Mouse (Mus musculus) CH12.LX (cell line): ENCODE results near the gene Rptor. TPM values are rescaled to one million over a fixed set of nuclear protein-coding genes. Genes with fewer than 3 reads are reported as not detected.

Source experiments
- DNase-seq: peaks from one replicate; pipeline ENCODE4 v3.0.0-alpha.2; 2013; ENCODE audit errors: extremely low read depth
- H3K27ac ChIP-seq: 2 replicates; pipeline ENCODE4 v1.5.1; 2012; ENCODE audit warnings: low read depth, mild to moderate bottlenecking, control low read depth, moderate library complexity; ENCODE audit not compliant: insufficient read depth
- H3K27me3 ChIP-seq: replicated peaks from 2 replicates; pipeline ENCODE3; 2012; ENCODE audit warnings: inconsistent platforms
- H3K36me3 ChIP-seq, 2 experiments: replicated peaks in 1 of 2; 2 replicates each; pipeline versions ENCODE3 to v1.6.1; 2012; ENCODE audit warnings: inconsistent platforms in 1 of 2, low read length in 1 of 2, mild to moderate bottlenecking in 1 of 2, mixed read lengths in 1 of 2, moderate library complexity in 1 of 2; ENCODE audit not compliant: control insufficient read depth in 1 of 2, insufficient read depth in 1 of 2
- H3K4me1 ChIP-seq, 2 experiments: 2 replicates each; pipeline ENCODE4 v1.6.1; 2012; ENCODE audit warnings: inconsistent platforms in 1 of 2, moderate library complexity in 1 of 2; ENCODE audit not compliant: insufficient read depth in 2 of 2, control insufficient read depth in 1 of 2
- H3K4me2 ChIP-seq: 2 replicates; pipeline ENCODE4 v1.6.1; 2012; ENCODE audit warnings: low read depth, mild to moderate bottlenecking, control low read depth; ENCODE audit not compliant: poor library complexity, insufficient read depth, severe bottlenecking
- H3K4me3 ChIP-seq, 3 experiments: fragments of 150-350 bp in 1 of 3; sonication (generic) in 1 of 3; replicated peaks in 1 of 3; 2 replicates each; pipeline versions ENCODE3 to v1.5.1; 2011 to 2012; ENCODE audit warnings: low read depth in 2 of 3, low read length in 2 of 3, mild to moderate bottlenecking in 2 of 3, moderate library complexity in 2 of 3, control low read depth in 1 of 3, improper control_type of control experiment in 1 of 3, inconsistent platforms in 1 of 3, mixed read lengths in 1 of 3; ENCODE audit not compliant: poor library complexity in 1 of 3
- H3K79me2 ChIP-seq: replicated peaks from 2 replicates; pipeline ENCODE4 v1.6.1; 2012; ENCODE audit warnings: mild to moderate bottlenecking, moderate library complexity; ENCODE audit not compliant: control insufficient read depth, poor library complexity, insufficient read depth, severe bottlenecking; ENCODE audit errors: extremely low read depth
- H3K9ac ChIP-seq: 2 replicates; pipeline ENCODE4 v1.6.1; 2012; ENCODE audit warnings: low read depth, mild to moderate bottlenecking, control low read depth, moderate library complexity; ENCODE audit not compliant: insufficient read depth
- H3K9me3 ChIP-seq: replicated peaks from 2 replicates; pipeline ENCODE3; 2012; ENCODE audit warnings: low read length, inconsistent platforms, mixed read lengths
- BHLHE40 ChIP-seq: IDR thresholded peaks from 2 replicates; pipeline ENCODE4 v1.6.1; 2011; ENCODE audit warnings: mild to moderate bottlenecking, low read depth, low read length, improper control_type of control experiment
- CHD1 ChIP-seq: IDR thresholded peaks from 2 replicates; pipeline ENCODE4 v1.6.1; 2012; ENCODE audit warnings: low read depth, low read length, improper control_type of control experiment, inconsistent platforms
- CHD2 ChIP-seq: IDR thresholded peaks from 2 replicates; pipeline ENCODE4 v1.6.1; 2011; ENCODE audit warnings: low read length, improper control_type of control experiment
- CTCF ChIP-seq, 2 experiments: IDR thresholded peaks in 1 of 2; conservative IDR thresholded peaks in 1 of 2; 2 replicates each; pipeline ENCODE4 v1.5.1; 2011 to 2012; ENCODE audit warnings: low read depth in 2 of 2, low read length in 2 of 2, improper control_type of control experiment in 1 of 2, inconsistent platforms in 1 of 2, mild to moderate bottlenecking in 1 of 2, moderate library complexity in 1 of 2
- ELF1 ChIP-seq: IDR thresholded peaks from 2 replicates; pipeline ENCODE4 v1.6.1; 2014; ENCODE audit warnings: low read depth, mild to moderate bottlenecking, inconsistent platforms, low read length, improper control_type of control experiment
- EP300 ChIP-seq: IDR thresholded peaks from 2 replicates; pipeline ENCODE4 v1.6.1; 2011; ENCODE audit warnings: low read length, improper control_type of control experiment
- ETS1 ChIP-seq: conservative IDR thresholded peaks from 2 replicates; pipeline ENCODE4 v1.6.1; 2012; ENCODE audit warnings: low read depth, mild to moderate bottlenecking, inconsistent platforms, low read length, improper control_type of control experiment, moderate library complexity
- GABPA ChIP-seq: IDR thresholded peaks from 2 replicates; pipeline ENCODE4 v1.6.1; 2012; ENCODE audit warnings: low read depth, low read length, improper control_type of control experiment, inconsistent platforms; ENCODE audit not compliant: insufficient replicate concordance
- HCFC1 ChIP-seq: IDR thresholded peaks from 2 replicates; pipeline ENCODE4 v1.6.1; 2012; ENCODE audit warnings: low read depth, mild to moderate bottlenecking, inconsistent platforms, low read length, improper control_type of control experiment
- IRF4 ChIP-seq: IDR thresholded peaks from 2 replicates; pipeline ENCODE4 v1.6.1; 2014; ENCODE audit warnings: low read depth, mild to moderate bottlenecking, inconsistent platforms, low read length, improper control_type of control experiment
- JUN ChIP-seq: IDR thresholded peaks from 2 replicates; pipeline ENCODE4 v1.6.1; 2011; ENCODE audit warnings: low read depth, mild to moderate bottlenecking, low read length, improper control_type of control experiment, moderate library complexity; ENCODE audit not compliant: insufficient read depth
- KAT2A ChIP-seq: IDR thresholded peaks from 2 replicates; pipeline ENCODE4 v1.6.1; 2012; ENCODE audit warnings: low read length, improper control_type of control experiment, inconsistent platforms; ENCODE audit not compliant: insufficient replicate concordance
- MAFK ChIP-seq: IDR thresholded peaks from 2 replicates; pipeline ENCODE4 v1.6.1; 2011; ENCODE audit warnings: low read length, improper control_type of control experiment; ENCODE audit not compliant: insufficient replicate concordance
- MAX ChIP-seq: IDR thresholded peaks from 2 replicates; pipeline ENCODE4 v1.6.1; 2011; ENCODE audit warnings: low read length, improper control_type of control experiment
- MEF2A ChIP-seq: IDR thresholded peaks from 2 replicates; pipeline ENCODE4 v1.6.1; 2014; ENCODE audit warnings: low read depth, mild to moderate bottlenecking, inconsistent platforms, low read length, improper control_type of control experiment, borderline replicate concordance
- MXI1 ChIP-seq: IDR thresholded peaks from 2 replicates; pipeline ENCODE4 v1.6.1; 2011; ENCODE audit warnings: mild to moderate bottlenecking, low read depth, low read length, improper control_type of control experiment
- NRF1 ChIP-seq: IDR thresholded peaks from 2 replicates; pipeline ENCODE4 v1.6.1; 2014; ENCODE audit warnings: low read depth, mild to moderate bottlenecking, inconsistent platforms, low read length, improper control_type of control experiment, moderate library complexity
- PAX5 ChIP-seq: IDR thresholded peaks from 2 replicates; pipeline ENCODE4 v1.6.1; 2012; ENCODE audit warnings: low read length, inconsistent platforms, mixed read lengths
- POLR2A ChIP-seq: IDR thresholded peaks from 2 replicates; pipeline ENCODE4 v1.6.1; 2011; ENCODE audit warnings: low read depth, mild to moderate bottlenecking, improper control_type of control experiment, low read length
- POLR2AphosphoS2 ChIP-seq: IDR thresholded peaks from 2 replicates; pipeline ENCODE4 v1.6.1; 2011; ENCODE audit warnings: low read depth, low read length, improper control_type of control experiment
- RAD21 ChIP-seq: IDR thresholded peaks from 2 replicates; pipeline ENCODE4 v1.6.1; 2011; ENCODE audit warnings: low read depth, mild to moderate bottlenecking, low read length, improper control_type of control experiment, moderate library complexity
- RCOR1 ChIP-seq: conservative IDR thresholded peaks from 2 replicates; pipeline ENCODE4 v1.6.1; 2012; ENCODE audit warnings: low read depth, mild to moderate bottlenecking, inconsistent platforms, low read length, improper control_type of control experiment
- SMC3 ChIP-seq: IDR thresholded peaks from 2 replicates; pipeline ENCODE4 v1.6.1; 2011; ENCODE audit warnings: low read depth, low read length, improper control_type of control experiment
- TBP ChIP-seq: conservative IDR thresholded peaks from 2 replicates; pipeline ENCODE4 v1.6.1; 2011; ENCODE audit warnings: low read depth, low read length, improper control_type of control experiment
- USF1 ChIP-seq: IDR thresholded peaks from 2 replicates; pipeline ENCODE4 v1.6.1; 2014; ENCODE audit warnings: low read depth, mild to moderate bottlenecking, inconsistent platforms, low read length, improper control_type of control experiment
- ZC3H11A ChIP-seq: IDR thresholded peaks from 2 replicates; pipeline ENCODE4 v1.6.1; 2012; ENCODE audit warnings: low read depth, mild to moderate bottlenecking, inconsistent platforms, low read length, improper control_type of control experiment
- ZKSCAN1 ChIP-seq: IDR thresholded peaks from 2 replicates; pipeline ENCODE4 v1.6.1; 2012; ENCODE audit warnings: low read depth, inconsistent platforms, low read length, improper control_type of control experiment, borderline replicate concordance
- ZMIZ1 ChIP-seq: IDR thresholded peaks from 2 replicates; pipeline ENCODE4 v1.6.1; 2012; ENCODE audit warnings: low read depth, mild to moderate bottlenecking, inconsistent platforms, low read length, improper control_type of control experiment
- ZNF384 ChIP-seq: IDR thresholded peaks from 2 replicates; pipeline ENCODE4 v1.6.1; 2012; ENCODE audit warnings: low read depth, low read length, improper control_type of control experiment, inconsistent platforms
- dilution Hi-C: fragments of 300-500 bp; cut with MboI; formaldehyde crosslinking; loops from 2 replicates; pipeline ENCODE4 v1.14.3; 2020; ENCODE audit warnings: low sequenced_read_pairs; ENCODE audit not compliant: extremely low pct_unique_long_range_greater_than_20kb, extremely low pct_ligation_motif_present
- in situ Hi-C: fragments of 300-500 bp; cut with MboI; formaldehyde crosslinking; loops from 3 replicates; pipeline ENCODE4 v1.14.3; 2019; ENCODE audit warnings: low sequenced_read_pairs, low pct_ligation_motif_present, low pct_unique_long_range_greater_than_20kb, mixed read lengths
- polyA plus RNA-seq: library from polyadenylated mRNA; unstranded; fragments of >175 nt; gene quantifications from 2 replicates; pipeline ENCODE4 v1.2.1, GENCODE M21; 2012; ENCODE audit warnings: low read depth; ENCODE audit not compliant: insufficient read length
- total RNA-seq, 2 experiments: library from RNA; depleted of rRNA; stranded (reverse); fragments of 300-350 nt in 1 of 2; fragments of >200 nt in 1 of 2; gene quantifications; 2 replicates each; pipeline ENCODE4 v1.2.3; 2012 to 2014

Gene Rptor
- total and polyA plus RNA-seq, 3 experiments: 10.3 to 33.1 (median 26.7) TPM

- dilution Hi-C loops: no loop called here
- Histone ChIP-seq H3K4me2 (no peak overlapping the region), H3K9me3 (no peaks in the 10 kb centered on the region), H3K79me2 (no peaks in the 10 kb centered on the region), H3K36me3 (peaks cover 59 to 89% of the 10 kb centered on the region in 2 experiments), H3K4me3 (no peak overlapping the region), H3K27me3 (no peaks in the 10 kb centered on the region), H3K27ac (no peak overlapping the region), H3K9ac (no peak overlapping the region), H3K4me1 (peaks cover 0 to 12% of the 10 kb centered on the region in 2 experiments; a peak in 1 of 4 replicates)
- DNase-seq: no peak
- TF ChIP-seq SMC3 (no peak), KAT2A (no peak), IRF4 (no peak), CHD2 (no peak), MEF2A (no peak), PAX5 (no peak), POLR2A (no peak), ZC3H11A (no peak), RCOR1 (no peak), HCFC1 (no peak), ZKSCAN1 (no peak), TBP (no peak), RAD21 (no peak)
- in situ Hi-C loops: no loop called here
Measured at GRCm38 (mm10) chr11:119847076-119847475, 244.4 kb downstream of the Rptor start.

GRCm38 (mm10) chr11:119847569-119847968, 244.9 kb downstream of the Rptor start:
- Histone ChIP-seq H3K27me3 (no peaks in the 10 kb centered on the region), H3K4me2 (no peak overlapping the region), H3K79me2 (no peaks in the 10 kb centered on the region), H3K4me3 (no peak overlapping the region), H3K4me1 (peaks cover 0 to 12% of the 10 kb centered on the region in 2 experiments; a peak in 1 of 4 replicates), H3K36me3 (peaks cover 62 to 90% of the 10 kb centered on the region in 2 experiments), H3K9ac (no peak overlapping the region), H3K9me3 (no peaks in the 10 kb centered on the region), H3K27ac (no peak overlapping the region)
- no peak for DNase-seq
- TF ChIP-seq MXI1 (no peak), ELF1 (no peak), GABPA (no peak), ETS1 (no peak), ZNF384 (no peak), CHD2 (no peak), CTCF (conservative IDR thresholded peaks at IDR 0.05 in 1 of 2, IDR thresholded peaks at IDR 0.05 in 1 of 2; ENCODE audit: low read depth in 2 of 2, low read length in 2 of 2) (no peak), MAX (no peak), JUN (no peak), NRF1 (no peak), CHD1 (no peak), SMC3 (no peak), EP300 (no peak), POLR2AphosphoS2 (no peak), USF1 (no peak), MAFK (no peak), ZMIZ1 (no peak), BHLHE40 (no peak)
- in situ Hi-C loops (no loop called here), dilution Hi-C loops (no loop called here)
